12 mouse cellular contexts compared by ENCODE assay signal in genomic region chr3:55756602-55757190, GRCm38 (mm10). TPM values are rescaled to one million over a fixed set of nuclear protein-coding genes. Genes with fewer than 3 reads are reported as not detected.
DNase-seq lines count a peak whose midpoint lies in the region; ATAC-seq and TF ChIP-seq lines count a peak whose summit lies in the region.
"Had no signal": no experiment of that assay in that cellular context is flagged by ENCODE, and none has a peak within 500 bp of the region (broad histone marks: within the 10 kb centered on the region; RNA-seq: fewer than 3 reads in every experiment).

No protein-coding gene starts in this region.

- peaks cover 19% of the 10 kb centered on the region for H3K4me1 ChIP-seq in embryonic facial prominence, embryonic 12.5 days
- peaks cover 46% of the 10 kb centered on the region for H3K4me1 ChIP-seq in hindbrain, embryonic 13.5 days (replicated peaks)
- H3K4me1 ChIP-seq in midbrain, embryonic 15.5 days: peaks cover 55% of the 10 kb centered on the region

- WGBS in embryonic facial prominence, embryonic 12.5 days: 59% methylated on average over 11 of the region's 11 CpGs
- 36% methylated on average over 11 of the region's 11 CpGs for WGBS in hindbrain, embryonic 13.5 days
- 12% methylated on average over 11 of the region's 11 CpGs for WGBS in midbrain, embryonic 15.5 days

- no peak overlapping the region for H3K4me2 ChIP-seq in embryonic facial prominence, embryonic 12.5 days (replicated peaks)
- 0 out of 2 replicates have a peak overlapping the region, but pooled peaks have one; percentile 6 for H3K4me2 ChIP-seq in hindbrain, embryonic 13.5 days
- H3K4me2 ChIP-seq in midbrain, embryonic 15.5 days: peak overlapping the region; percentile 29; the same call in 1 of the 2 replicates

- no peaks in the 10 kb centered on the region for H3K9me3 ChIP-seq in embryonic facial prominence, embryonic 12.5 days
- H3K9me3 ChIP-seq in hindbrain, embryonic 13.5 days: no peaks in the 10 kb centered on the region
- no peaks in the 10 kb centered on the region for H3K9me3 ChIP-seq in midbrain, embryonic 15.5 days

- intact Hi-C loops in gastrocnemius, adult 2 months (cut with DNase I): no loop called here

- no peak overlapping the region for H3K27ac ChIP-seq in gastrocnemius, adult 2 months
- 0 out of 2 replicates have a peak overlapping the region, but pooled peaks have one; percentile 41 for H3K27ac ChIP-seq in embryonic facial prominence, embryonic 12.5 days
- H3K27ac ChIP-seq in hindbrain, embryonic 13.5 days: peak overlapping the region; percentile 87
- peak overlapping the region; percentile 90 for H3K27ac ChIP-seq in midbrain, embryonic 15.5 days

- ATAC-seq in embryonic facial prominence, embryonic 12.5 days (ENCODE audit: insufficient number of reproducible peaks, insufficient read depth, low FRiP score, low TSS enrichment): no peak
- ATAC-seq in hindbrain, embryonic 13.5 days (ENCODE audit: low FRiP score): peak; percentile 36; the same call in 1 of the 2 replicates
- peak; percentile 74 for ATAC-seq in midbrain, embryonic 15.5 days (replicated peaks)
- no peak for ATAC-seq in megakaryocyte-erythroid progenitor cell, adult 5-6 weeks (replicated peaks; ENCODE audit: low FRiP score, low TSS enrichment, poor library complexity, severe bottlenecking)

- H3K36me3 ChIP-seq in embryonic facial prominence, embryonic 12.5 days: no peaks in the 10 kb centered on the region
- H3K36me3 ChIP-seq in hindbrain, embryonic 13.5 days: no peaks in the 10 kb centered on the region
- H3K36me3 ChIP-seq in midbrain, embryonic 15.5 days (replicated peaks): no peaks in the 10 kb centered on the region

- H3K27me3 ChIP-seq in embryonic facial prominence, embryonic 12.5 days: no peaks in the 10 kb centered on the region
- no peaks in the 10 kb centered on the region for H3K27me3 ChIP-seq in hindbrain, embryonic 13.5 days
- H3K27me3 ChIP-seq in midbrain, embryonic 15.5 days (replicated peaks): no peaks in the 10 kb centered on the region

- TF ChIP-seq CTCF in gastrocnemius, adult 2 months (IDR thresholded peaks at IDR 0.05): no peak

- no peak overlapping the region for H3K9ac ChIP-seq in embryonic facial prominence, embryonic 12.5 days
- peak overlapping the region; percentile 56 for H3K9ac ChIP-seq in hindbrain, embryonic 13.5 days
- peak overlapping the region; percentile 31 for H3K9ac ChIP-seq in midbrain, embryonic 15.5 days

- DNase-seq in gastrocnemius, adult 2 months: peak; percentile 29
- no peak for DNase-seq in gastrocnemius, postnatal 4 days (ENCODE audit: low spot score in 2 of 2)
- DNase-seq in left cerebral cortex, adult 8-10 months (ENCODE audit: low spot score in 2 of 2): no peak
- no peak for DNase-seq in heart, adult 18-20 months
- DNase-seq: kidney, adult 2 months; layer of hippocampus, adult 9-11 months; thymus, adult 2 months had no signal

- no peak overlapping the region for H3K4me3 ChIP-seq in gastrocnemius, adult 2 months
- H3K4me3 ChIP-seq in embryonic facial prominence, embryonic 12.5 days: no peak overlapping the region
- H3K4me3 ChIP-seq in hindbrain, embryonic 13.5 days: no peak overlapping the region
- H3K4me3 ChIP-seq in midbrain, embryonic 15.5 days: no peak overlapping the region

RNA-seq across cellular contexts. Expression of gene Mab21l1, which starts 25.6 kb away (rescaled TPM):
- 1 to 10 TPM in 1 of 2 experiments, under 1 TPM in 1; 0.86 to 3.7 TPM for total RNA-seq in gastrocnemius, adult 2 months (2021)
- 1 to 10 TPM; 4.6 to 5.1 TPM for total RNA-seq in gastrocnemius, postnatal 4 days (2021)
- polyA plus RNA-seq in embryonic facial prominence, embryonic 12.5 days (2016; fragmentation: Nextera tagmentation; extraction: Ambion mirVana): 70.0 and 78.4 TPM in 2 replicates
- polyA plus RNA-seq in hindbrain, embryonic 13.5 days (2015; fragmentation: Nextera tagmentation; extraction: Ambion mirVana): 167 and 174 TPM in 2 replicates
- 159 and 172 TPM in 2 replicates for polyA plus RNA-seq in midbrain, embryonic 15.5 days (2015; fragmentation: Nextera tagmentation; extraction: Ambion mirVana)
- not detected in 2 replicates for total RNA-seq in megakaryocyte-erythroid progenitor cell, adult 5-6 weeks (2014; fragmentation: Nextera tagmentation)
- total RNA-seq in megakaryocyte-erythroid progenitor cell, adult 5-6 weeks (2017): not detected in 2 replicates
- total RNA-seq in left cerebral cortex, adult 8-10 months (2022): 1 to 10 TPM; 1.2 to 2.6 (median 2.0) TPM
- under 1 TPM in 1 of 2 experiments, not detected in 1; 0.10 TPM for total RNA-seq in heart, adult 18-20 months (2021)
- total RNA-seq: MEL had no signal
- polyA plus RNA-seq: thymus, adult 2 months had no signal

Comparison
In these comparisons a context has a peak if more than half of its experiments do, and no peak if none do; other contexts are left out.
1. ATAC-seq: peak in hindbrain, embryonic 13.5 days (single experiment) and midbrain, embryonic 15.5 days (single experiment); none in embryonic facial prominence, embryonic 12.5 days (single experiment) and megakaryocyte-erythroid progenitor cell, adult 5-6 weeks (single experiment).